Mouse (Mus musculus) intestine, embryonic 15.5 days (tissue): Measurements from ENCODE around the gene 4933405L10Rik. TPM values are rescaled to one million over a fixed set of nuclear protein-coding genes. Genes with fewer than 3 reads are reported as not detected.

Source experiments
- polyA plus RNA-seq: library from polyadenylated mRNA; unstranded; fragments of >200 nt; fragmentation: Nextera tagmentation; extraction: Ambion mirVana; gene quantifications from 2 replicates; pipeline ENCODE4 v1.2.1, GENCODE M21; 2015

The 4933405L10Rik gene
- polyA plus RNA-seq, 1 experiment from 2014 or later = 0.13 TPM

Other genes with a start within 250 kb of the 4933405L10Rik start
- gene Tppp3, start 236.1 kb upstream of the 4933405L10Rik start, polyA plus RNA-seq = 38.1 and 39.3 TPM in 2 replicates
- gene Zdhhc1, start 210.8 kb upstream of the 4933405L10Rik start, polyA plus RNA-seq = 20.1 and 22.6 TPM in 2 replicates
- gene Hsd11b2, start 188.9 kb upstream of the 4933405L10Rik start, polyA plus RNA-seq = 2.7 and 3.0 TPM in 2 replicates
- 78.2 and 89.4 TPM in 2 replicates for gene Atp6v0d1, start 141.6 kb upstream of the 4933405L10Rik start, polyA plus RNA-seq
- gene Ripor1, start 102.4 kb upstream of the 4933405L10Rik start, polyA plus RNA-seq = 18.4 and 18.5 TPM in 2 replicates
- gene Ctcf, start 71.1 kb upstream of the 4933405L10Rik start, polyA plus RNA-seq = 96.4 and 106 TPM in 2 replicates
- gene Agrp, start 70.3 kb upstream of the 4933405L10Rik start, polyA plus RNA-seq = 0.57 and 0.88 TPM in 2 replicates
- 1.0 and 1.1 TPM in 2 replicates for gene Carmil2, start 21.4 kb upstream of the 4933405L10Rik start, polyA plus RNA-seq
- gene Acd, start 6.6 kb upstream of the 4933405L10Rik start, polyA plus RNA-seq = 46.1 and 51.1 TPM in 2 replicates
- gene Pard6a, start 6.5 kb upstream of the 4933405L10Rik start, polyA plus RNA-seq = 12.7 and 13.4 TPM in 2 replicates
- 15.8 and 17.3 TPM in 2 replicates for gene Enkd1, start 555 bp downstream of the 4933405L10Rik start, polyA plus RNA-seq
- gene Gfod2, start 51.0 kb downstream of the 4933405L10Rik start, polyA plus RNA-seq = 10.5 and 10.6 TPM in 2 replicates
- gene Ranbp10, start 119.7 kb downstream of the 4933405L10Rik start, polyA plus RNA-seq = 8.5 and 8.9 TPM in 2 replicates
- not detected in 2 replicates for gene Tsnaxip1, start 120.1 kb downstream of the 4933405L10Rik start, polyA plus RNA-seq
- gene Cenpt, start 145.6 kb downstream of the 4933405L10Rik start, polyA plus RNA-seq = 33.6 and 34.9 TPM in 2 replicates
- gene Thap11, start 147.5 kb downstream of the 4933405L10Rik start, polyA plus RNA-seq = 54.9 and 60.0 TPM in 2 replicates
- 192 and 253 TPM in 2 replicates for gene Nutf2, start 152.9 kb downstream of the 4933405L10Rik start, polyA plus RNA-seq
- gene Edc4, start 173.2 kb downstream of the 4933405L10Rik start, polyA plus RNA-seq = 35.9 and 38.4 TPM in 2 replicates
- 0.34 and 0.96 TPM in 2 replicates for gene Nrn1l, start 185.9 kb downstream of the 4933405L10Rik start, polyA plus RNA-seq
- gene Pskh1, start 192.8 kb downstream of the 4933405L10Rik start, polyA plus RNA-seq = 26.0 and 28.9 TPM in 2 replicates
- gene Ctrl, start 226.2 kb downstream of the 4933405L10Rik start, polyA plus RNA-seq = 0.82 and 3.2 TPM in 2 replicates
- gene Psmb10, start 230.8 kb downstream of the 4933405L10Rik start, polyA plus RNA-seq = 76.6 and 99.7 TPM in 2 replicates
- 2.1 and 2.3 TPM in 2 replicates for gene Lcat, start 235.7 kb downstream of the 4933405L10Rik start, polyA plus RNA-seq